Mouse (Mus musculus): ENCODE data around the gene Zfyve28. TPM values are rescaled to one million over a fixed set of nuclear protein-coding genes. Genes with fewer than 3 reads are reported as not detected.

Zfyve28 gene
- polyA plus RNA-seq, 1 experiment: 0.57 TPM

DNA sequence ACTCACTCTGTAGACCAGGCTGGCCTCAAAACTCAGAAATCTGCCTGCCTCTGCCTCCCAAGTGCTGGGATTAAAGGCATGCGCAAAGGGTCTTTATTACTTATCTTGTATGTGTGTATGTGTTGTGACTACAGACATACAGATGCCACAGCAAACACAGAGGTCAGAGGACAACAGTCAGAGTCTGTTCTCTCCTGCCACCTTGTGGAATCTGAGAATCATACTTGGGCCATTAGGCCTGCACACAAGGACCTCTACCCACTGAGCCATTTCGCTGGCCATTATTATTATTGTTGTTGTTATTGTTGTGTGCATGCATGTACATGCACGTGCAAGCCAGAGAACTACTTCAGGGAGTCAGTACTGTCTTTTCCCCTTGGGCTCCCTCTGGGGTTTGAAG is 33.1 kb downstream of the Zfyve28 start:
- WGBS: 79% methylated on average over 3 of the region's 3 CpGs
- no peak for DNase-seq (ENCODE audit: low read depth, low spot score)

- DNase-seq (ENCODE audit: low read depth, low spot score): no peak
Observed at GRCm38 (mm10) chr5:34254309-34254708, 33.9 kb downstream of the Zfyve28 start.

GRCm38 (mm10) chr5:34252967-34253519 is 35.2 kb downstream of the Zfyve28 start:
- WGBS: 65% methylated on average over 4 of the region's 4 CpGs

More at GRCm38 (mm10) chr5:34254309-34254708, 33.9 kb downstream of the Zfyve28 start:
- WGBS: 60% methylated on average over 8 of the region's 8 CpGs

DNA sequence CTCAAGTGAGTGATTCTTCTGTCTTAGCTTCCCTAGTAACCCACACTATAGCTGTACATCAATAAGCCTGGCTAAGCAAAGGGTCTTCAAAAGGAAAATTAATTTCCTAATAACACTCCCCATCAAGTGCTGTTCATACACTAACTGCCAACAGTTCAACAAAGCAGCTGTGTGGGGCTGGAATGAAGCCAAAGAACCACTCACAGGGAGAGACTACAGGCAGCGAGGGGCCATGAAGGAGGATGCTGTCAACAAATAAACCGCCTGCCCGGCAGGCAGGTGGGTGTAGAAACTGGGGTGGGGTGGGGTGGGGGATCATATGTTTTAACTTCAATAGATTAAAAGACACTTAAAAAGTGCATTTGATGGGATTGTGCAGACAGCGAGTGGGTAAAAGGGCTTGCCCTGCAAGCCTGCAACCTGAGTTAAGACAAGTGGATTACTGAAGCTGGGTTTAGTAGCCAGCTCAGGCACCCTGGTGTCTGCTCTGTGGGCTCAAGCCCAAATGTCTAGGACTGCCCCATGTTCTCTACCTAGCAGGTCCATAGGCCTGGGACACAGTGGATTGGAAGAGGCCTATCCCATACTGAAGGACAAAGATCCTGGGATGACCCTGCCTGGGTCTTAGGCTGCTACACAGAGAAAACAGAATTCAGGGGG is 35.8 kb downstream of the Zfyve28 start:
- 23% methylated on average over 4 of the region's 4 CpGs for whole genome bisulfite sequencing
- DNase-seq (ENCODE audit: low read depth, low spot score): no peak

More at GRCm38 (mm10) chr5:34252967-34253519, 35.2 kb downstream of the Zfyve28 start:
- DNase-seq (ENCODE audit: low read depth, low spot score): no peak

- WGBS: 26% methylated on average over 4 of the region's 4 CpGs
- DNase-seq (ENCODE audit: low read depth, low spot score): no peak
Observed at GRCm38 (mm10) chr5:34251794-34252193, 36.5 kb downstream of the Zfyve28 start.

DNA sequence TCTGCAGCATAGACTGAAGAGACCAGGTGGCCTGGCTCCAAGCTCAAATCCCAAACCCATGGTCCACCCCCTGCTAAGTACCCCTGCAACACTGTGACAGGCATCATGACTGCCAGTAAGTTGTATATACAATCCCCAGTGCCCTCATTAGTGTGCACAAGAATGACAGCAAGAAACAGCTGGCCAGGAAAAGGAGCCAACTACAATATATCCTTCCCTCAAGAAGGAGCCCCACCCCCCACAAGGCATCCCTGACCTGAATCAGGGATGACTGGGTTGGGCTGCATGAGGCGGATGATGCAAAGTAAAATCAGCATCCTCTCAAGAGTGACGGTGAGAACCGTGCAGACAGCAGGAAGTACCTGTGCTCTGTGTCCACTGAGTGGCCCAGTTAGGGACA is 38.2 kb downstream of the Zfyve28 start:
- 73% methylated on average over 3 of the region's 3 CpGs for WGBS
- DNase-seq (ENCODE audit: low read depth, low spot score): no peak

- no peak for DNase-seq (ENCODE audit: low read depth, low spot score)
- WGBS: 68% methylated on average over 4 of the region's 4 CpGs
Observed at GRCm38 (mm10) chr5:34249132-34249531, 39.1 kb downstream of the Zfyve28 start.

DNA sequence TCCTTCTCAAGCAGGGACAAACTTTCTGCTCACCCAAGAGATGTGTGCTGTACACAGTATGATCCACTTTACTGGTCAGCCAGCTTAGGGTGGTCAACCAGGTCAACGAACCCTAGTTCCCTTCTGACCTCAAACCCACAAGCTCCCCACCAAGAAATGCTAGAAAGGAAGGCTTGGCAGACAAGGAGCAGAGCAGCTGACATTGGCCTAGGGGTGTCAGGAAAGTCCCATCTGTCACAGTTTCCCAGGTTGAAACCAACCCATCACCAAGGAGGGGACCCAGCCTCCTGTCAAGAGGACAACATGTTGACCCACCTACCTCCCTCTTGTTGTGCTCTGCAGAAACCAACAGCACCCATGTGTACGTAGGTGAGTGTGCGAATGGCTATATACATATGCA is 41.8 kb downstream of the Zfyve28 start:
- WGBS: 94% methylated on average over 3 of the region's 3 CpGs
- no peak for DNase-seq (ENCODE audit: low read depth, low spot score)

DNA sequence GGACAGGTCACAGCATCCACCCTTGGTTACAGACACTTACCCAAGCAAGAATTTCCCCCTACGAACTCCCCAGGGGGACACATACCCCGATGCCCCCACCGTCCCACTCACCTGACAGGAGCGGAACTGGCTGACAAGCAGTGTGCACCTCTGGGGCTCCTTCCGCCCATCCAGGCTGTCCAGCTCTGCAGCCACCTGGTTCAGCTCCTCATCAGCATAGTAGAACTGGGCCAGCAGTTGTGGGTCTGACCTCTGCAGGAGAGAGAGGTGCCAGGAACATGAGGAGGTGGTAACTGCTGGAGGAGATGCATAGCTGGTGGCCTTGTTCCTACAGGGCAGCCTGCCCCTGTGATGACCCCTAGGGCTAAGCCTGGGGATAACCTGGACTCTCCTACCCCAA is 45.2 kb downstream of the Zfyve28 start:
- DNase-seq (ENCODE audit: low read depth, low spot score): no peak
- 79% methylated on average over 5 of the region's 5 CpGs for WGBS

- DNase-seq (ENCODE audit: low read depth, low spot score): no peak
- 23% methylated on average over 15 of the region's 15 CpGs for WGBS
Observed at GRCm38 (mm10) chr5:34242224-34242963, 45.9 kb downstream of the Zfyve28 start.

- no peak for DNase-seq (ENCODE audit: low read depth, low spot score)
- WGBS: 86% methylated on average over 6 of the region's 6 CpGs
Observed at GRCm38 (mm10) chr5:34238444-34238843, 49.8 kb downstream of the Zfyve28 start.

DNA sequence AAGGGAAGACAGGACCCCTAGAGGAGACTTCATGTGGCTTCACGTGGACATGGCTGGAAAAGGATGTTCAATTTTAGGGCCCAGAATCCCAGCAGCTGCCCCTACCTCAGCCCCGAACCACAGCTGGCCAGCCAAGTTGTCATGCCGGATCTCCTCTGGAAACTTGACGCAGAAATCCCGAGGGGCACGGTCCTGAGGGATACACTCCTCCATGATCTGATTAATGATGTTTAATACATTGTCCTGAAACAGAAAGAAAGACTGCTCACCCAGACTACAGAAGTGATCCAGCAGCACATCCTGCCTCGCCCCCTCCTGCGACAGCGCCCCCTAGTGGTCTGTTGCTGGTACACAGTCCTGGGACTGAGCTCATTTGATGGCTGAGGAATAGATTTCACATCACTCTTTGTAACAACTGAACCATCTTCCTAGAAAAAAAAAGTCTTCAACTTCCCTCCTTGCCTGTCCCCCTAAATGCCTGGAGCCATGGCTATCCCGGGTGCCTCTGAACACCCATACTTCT is 52.3 kb downstream of the Zfyve28 start:
- WGBS: 50% methylated on average over 10 of the region's 10 CpGs
- no peak for DNase-seq (ENCODE audit: low read depth, low spot score)

DNA sequence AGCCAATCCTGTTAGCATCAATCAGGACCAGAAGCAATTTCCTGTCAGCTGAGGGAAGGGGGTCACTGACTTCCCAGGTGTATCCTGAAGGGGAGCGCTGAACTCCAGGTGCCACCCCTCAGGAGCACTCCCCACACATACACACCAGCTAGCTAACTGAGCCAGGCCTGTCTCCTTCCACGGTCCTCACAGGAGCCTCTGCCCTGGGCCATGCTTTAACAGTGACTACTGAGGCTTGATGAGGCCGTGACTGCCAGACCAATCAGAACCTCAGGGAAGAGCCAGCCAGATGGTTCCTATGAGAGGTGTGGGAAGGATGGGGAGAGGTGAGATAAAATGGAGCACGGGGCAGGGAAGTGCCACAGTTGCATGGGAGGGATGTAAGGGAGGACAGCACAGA is 53.2 kb downstream of the Zfyve28 start:
- 73% methylated on average over 4 of the region's 4 CpGs for WGBS
- no peak for DNase-seq (ENCODE audit: low read depth, low spot score)

DNA sequence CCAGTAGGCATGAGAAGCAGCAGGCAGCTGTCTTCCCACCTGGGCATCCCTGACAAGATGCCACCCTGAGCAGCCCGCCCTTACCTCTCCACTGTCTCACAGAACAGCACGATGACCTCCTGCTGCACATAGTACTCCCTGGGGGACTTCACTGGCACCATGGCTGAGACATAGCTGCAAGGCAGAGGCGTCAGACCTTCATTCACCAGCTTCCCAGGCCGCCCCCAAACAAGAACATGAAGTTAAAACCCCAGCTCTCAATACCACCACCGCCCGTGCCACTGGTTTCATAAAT is 55.1 kb downstream of the Zfyve28 start:
- 83% methylated on average over 6 of the region's 6 CpGs for WGBS

GRCm38 (mm10) chr5:34232481-34233220 is 55.6 kb downstream of the Zfyve28 start:
- DNase-seq (ENCODE audit: low read depth, low spot score): no peak

More for the DNA sequence above, 55.1 kb downstream of the Zfyve28 start:
- DNase-seq (ENCODE audit: low read depth, low spot score): no peak

GRCm38 (mm10) chr5:34231901-34232300 is 56.3 kb downstream of the Zfyve28 start:
- 63% methylated on average over 6 of the region's 6 CpGs for WGBS
- DNase-seq (ENCODE audit: low read depth, low spot score): no peak

More at GRCm38 (mm10) chr5:34232481-34233220, 55.6 kb downstream of the Zfyve28 start:
- 56% methylated on average over 8 of the region's 8 CpGs for WGBS

- DNase-seq (ENCODE audit: low read depth, low spot score): no peak
- 63% methylated on average over 9 of the region's 9 CpGs for WGBS
Observed at GRCm38 (mm10) chr5:34230599-34231485, 57.4 kb downstream of the Zfyve28 start.

DNA sequence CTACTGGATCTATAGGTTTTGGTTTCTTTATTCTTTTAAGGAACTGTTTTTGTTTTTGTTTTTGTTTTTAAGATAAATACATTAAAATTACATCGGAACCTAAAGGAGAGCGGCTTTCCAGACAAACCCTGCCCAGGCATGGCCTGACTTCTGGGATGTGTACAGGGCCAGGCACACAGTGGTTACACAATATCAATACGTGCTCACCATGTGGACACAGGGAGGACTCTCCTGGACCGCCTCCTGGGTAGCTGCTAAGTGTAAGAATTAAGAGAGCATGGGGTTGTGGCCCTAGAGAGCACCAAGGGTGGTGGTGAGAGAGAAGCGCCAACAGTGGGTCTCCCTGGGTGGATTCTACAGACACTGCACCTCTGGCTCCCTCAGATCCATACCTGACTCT is 58.7 kb downstream of the Zfyve28 start:
- WGBS: 86% methylated on average over 5 of the region's 5 CpGs
- DNase-seq (ENCODE audit: low read depth, low spot score): no peak

DNA sequence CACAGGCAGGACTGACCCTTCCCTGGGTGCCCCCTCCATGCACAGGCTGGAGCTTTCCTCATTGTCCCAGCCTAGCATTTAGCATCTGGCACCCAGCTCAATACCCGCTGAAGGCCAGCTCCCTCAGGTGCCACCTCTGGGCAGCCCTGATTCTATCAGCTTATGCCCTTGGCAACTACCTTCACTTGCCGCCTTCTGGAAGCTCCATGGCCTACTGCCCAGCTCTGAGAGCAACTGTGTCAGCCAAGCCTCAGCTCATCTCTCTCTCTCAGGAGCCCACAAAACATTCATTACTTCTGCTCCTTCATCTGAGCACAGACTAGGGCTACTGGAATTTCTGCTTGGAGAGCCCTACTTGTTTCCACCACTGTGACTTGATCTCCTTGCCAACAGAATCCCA is 62.7 kb downstream of the Zfyve28 start:
- no peak for DNase-seq (ENCODE audit: low read depth, low spot score)
- WGBS: 89% methylated on average over 2 of the region's 2 CpGs
